Mouse (Mus musculus): ENCODE results near the gene Rab44. TPM values are rescaled to one million over a fixed set of nuclear protein-coding genes. Genes with fewer than 3 reads are reported as not detected.

Rab44 gene
- polyA plus RNA-seq, 1 experiment from 2014 or later, result 0.27 TPM

GRCm38 (mm10) chr17:29159320-29159719, 45.4 kb downstream of the Rab44 start:
- Histone ChIP-seq H3K4me3 (no peak overlapping the region), H3K27ac (no peak overlapping the region), H3K4me2 (replicated peaks) (no peak overlapping the region), H3K9me3 (peaks cover 9% of the 10 kb centered on the region; the same call in 1 of the 2 replicates), H3K27me3 (no peaks in the 10 kb centered on the region), H3K9ac (no peak overlapping the region), H3K36me3 (no peaks in the 10 kb centered on the region), H3K4me1 (peaks cover 16% of the 10 kb centered on the region)
- 86% methylated on average over 5 of the region's 5 CpGs for WGBS
- no peak for ATAC-seq (ENCODE audit: insufficient number of reproducible peaks, insufficient read depth, low FRiP score, low TSS enrichment)

GRCm38 (mm10) chr17:29159743-29160455, 46.0 kb downstream of the Rab44 start:
- 82% methylated on average over 16 of the region's 16 CpGs for WGBS
- peaks cover 21% of the 10 kb centered on the region for H3K4me1 ChIP-seq
- no peak for ATAC-seq (ENCODE audit: insufficient number of reproducible peaks, insufficient read depth, low FRiP score, low TSS enrichment)
- H3K4me2 ChIP-seq (replicated peaks), result no peak overlapping the region
- no peak overlapping the region for H3K27ac ChIP-seq
- no peaks in the 10 kb centered on the region for H3K27me3 ChIP-seq
- H3K4me3 ChIP-seq, result no peak overlapping the region
- H3K9me3 ChIP-seq, result peaks cover 9% of the 10 kb centered on the region; the same call in 1 of the 2 replicates
- no peaks in the 10 kb centered on the region for H3K36me3 ChIP-seq
- no peak overlapping the region for H3K9ac ChIP-seq

GRCm38 (mm10) chr17:29162334-29162733, 48.4 kb downstream of the Rab44 start:
- no peak overlapping the region for H3K4me3 ChIP-seq
- WGBS, result 93% methylated on average over 13 of the region's 13 CpGs
- peaks cover 22% of the 10 kb centered on the region for H3K4me1 ChIP-seq
- ATAC-seq (ENCODE audit: insufficient number of reproducible peaks, insufficient read depth, low FRiP score, low TSS enrichment), result no peak
- H3K36me3 ChIP-seq, result no peaks in the 10 kb centered on the region
- H3K9me3 ChIP-seq, result peaks cover 9% of the 10 kb centered on the region; the same call in 1 of the 2 replicates
- H3K9ac ChIP-seq, result no peak overlapping the region
- no peak overlapping the region for H3K4me2 ChIP-seq (replicated peaks)
- H3K27ac ChIP-seq, result no peak overlapping the region
- no peaks in the 10 kb centered on the region; the same call in 1 of the 2 replicates for H3K27me3 ChIP-seq

DNA sequence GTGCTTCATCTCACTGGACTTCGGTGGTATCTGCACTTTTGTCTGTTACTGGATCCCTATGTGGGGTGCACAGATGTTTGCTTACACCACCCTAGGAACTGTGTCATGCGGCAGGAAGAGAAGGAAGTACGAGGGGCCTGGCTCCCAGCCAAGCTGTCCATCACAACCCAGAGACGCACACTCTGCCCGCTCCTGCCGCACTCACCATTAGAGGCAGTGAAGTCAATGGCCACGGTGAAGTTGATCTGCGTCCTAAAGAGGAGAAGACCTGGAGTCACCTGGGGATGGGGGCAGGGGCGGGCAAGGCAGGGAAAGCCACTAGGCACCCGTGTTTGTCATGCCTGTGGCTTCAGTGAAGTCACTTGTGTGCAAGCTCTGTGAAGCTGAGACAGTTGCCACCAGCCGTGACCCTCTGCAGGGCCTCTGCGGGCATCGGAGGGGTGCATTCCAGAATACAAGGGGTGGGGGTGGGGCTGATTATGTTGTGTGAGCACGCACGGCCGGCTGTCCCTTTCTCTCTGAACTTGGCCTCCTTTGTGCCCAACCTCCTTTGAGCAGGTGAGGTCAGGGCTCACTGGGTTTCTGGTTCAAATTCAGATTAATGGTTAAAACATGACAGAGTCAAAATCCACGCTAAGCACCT, 50.6 kb downstream of the Rab44 start:
- H3K9ac ChIP-seq, result no peak overlapping the region
- H3K9me3 ChIP-seq, result peaks cover 9% of the 10 kb centered on the region; the same call in 1 of the 2 replicates
- peaks cover 22% of the 10 kb centered on the region for H3K4me1 ChIP-seq
- H3K27ac ChIP-seq, result no peak overlapping the region
- no peak for ATAC-seq (ENCODE audit: insufficient number of reproducible peaks, insufficient read depth, low FRiP score, low TSS enrichment)
- no peak overlapping the region for H3K4me3 ChIP-seq
- no peaks in the 10 kb centered on the region; the same call in 1 of the 2 replicates for H3K27me3 ChIP-seq
- no peaks in the 10 kb centered on the region for H3K36me3 ChIP-seq
- peak overlapping the region; percentile 29 for H3K4me2 ChIP-seq (replicated peaks)
- WGBS, result 12% methylated on average over 17 of the region's 17 CpGs

DNA sequence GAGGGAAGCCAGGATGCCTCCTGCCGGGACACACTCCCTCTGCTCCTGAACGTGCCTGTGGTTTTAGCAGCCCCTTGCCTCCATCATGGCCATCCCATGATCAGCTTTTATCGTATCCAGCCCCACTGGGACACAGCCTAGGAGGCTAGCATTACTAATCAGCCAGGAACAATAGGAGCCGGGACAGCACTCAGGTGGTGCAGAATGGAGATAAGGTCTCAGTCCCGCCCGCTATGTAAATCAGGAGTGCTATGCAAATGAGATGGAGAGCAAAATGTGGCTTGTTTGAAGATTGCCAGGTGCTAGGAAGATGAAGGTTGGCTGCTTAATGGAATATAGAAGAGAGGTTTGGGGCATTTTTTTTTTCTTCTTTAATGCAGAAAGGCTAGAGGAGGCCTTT, 51.5 kb downstream of the Rab44 start:
- Histone ChIP-seq H3K9ac (no peak overlapping the region), H3K4me2 (replicated peaks) (no peak overlapping the region), H3K36me3 (no peaks in the 10 kb centered on the region), H3K27me3 (no peaks in the 10 kb centered on the region; the same call in 1 of the 2 replicates), H3K27ac (no peak overlapping the region), H3K9me3 (peaks cover 9% of the 10 kb centered on the region; the same call in 1 of the 2 replicates), H3K4me1 (peaks cover 22% of the 10 kb centered on the region), H3K4me3 (no peak overlapping the region)
- 19% methylated on average over 6 of the region's 6 CpGs for WGBS
- ATAC-seq (ENCODE audit: insufficient number of reproducible peaks, insufficient read depth, low FRiP score, low TSS enrichment), result no peak

DNA sequence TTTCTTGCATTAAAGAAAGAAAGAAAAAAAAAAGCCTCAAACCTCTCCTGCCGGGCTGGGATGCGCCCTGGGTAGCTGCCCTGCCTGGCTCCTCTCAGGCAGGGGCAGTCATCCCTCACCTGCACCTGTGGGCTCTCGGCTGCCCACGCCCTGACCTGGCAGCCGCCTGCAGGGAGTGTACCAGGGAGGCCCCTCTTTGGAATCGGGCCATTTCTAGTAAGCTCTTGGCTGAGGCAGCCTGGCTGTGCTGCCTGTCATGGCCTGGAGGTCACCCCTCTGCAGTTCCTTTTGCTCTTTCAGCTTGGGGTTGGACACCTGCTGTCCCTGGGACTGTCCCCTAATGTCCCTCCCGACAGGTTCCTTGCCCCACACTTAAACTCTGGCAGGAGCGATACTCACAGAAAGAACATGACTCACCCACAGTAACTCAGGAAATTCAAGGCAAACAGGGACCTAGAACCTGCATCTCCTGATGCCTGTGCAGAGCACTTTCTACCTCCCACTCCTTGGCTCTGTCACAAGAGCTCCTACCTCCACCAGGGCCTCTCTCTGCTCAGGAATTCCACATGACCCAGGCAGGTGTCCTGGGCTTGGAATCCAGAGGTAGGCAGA, 52.1 kb downstream of the Rab44 start:
- Histone ChIP-seq H3K27me3 (no peaks in the 10 kb centered on the region; the same call in 1 of the 2 replicates), H3K9me3 (peaks cover 8% of the 10 kb centered on the region; the same call in 1 of the 2 replicates), H3K4me2 (replicated peaks) (no peak overlapping the region), H3K4me3 (no peak overlapping the region), H3K27ac (no peak overlapping the region), H3K9ac (no peak overlapping the region), H3K36me3 (no peaks in the 10 kb centered on the region), H3K4me1 (peaks cover 22% of the 10 kb centered on the region)
- 48% methylated on average over 8 of the region's 8 CpGs for WGBS
- ATAC-seq (ENCODE audit: insufficient number of reproducible peaks, insufficient read depth, low FRiP score, low TSS enrichment), result no peak

DNA sequence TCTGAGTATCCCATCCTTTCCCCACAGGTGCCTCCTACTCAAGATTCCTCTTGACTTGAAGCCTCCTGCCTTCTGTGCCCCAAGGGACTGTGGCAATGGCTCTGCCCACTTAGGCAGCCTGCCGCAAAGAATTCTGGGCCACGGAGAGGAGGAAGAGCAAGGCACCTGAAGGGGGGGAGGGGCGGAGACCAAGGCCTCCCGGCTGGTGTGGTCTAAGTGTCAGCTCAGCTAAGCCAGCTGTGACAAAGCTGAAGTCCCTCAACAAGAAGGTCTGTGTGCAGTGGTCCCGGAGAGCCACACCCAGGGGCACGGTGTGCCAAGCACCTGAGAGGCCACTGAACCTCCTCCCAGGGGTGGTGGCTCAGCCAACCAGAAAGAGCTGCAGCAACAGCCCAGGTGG, 53.4 kb downstream of the Rab44 start:
- Histone ChIP-seq H3K27ac (no peak overlapping the region), H3K4me2 (replicated peaks) (no peak overlapping the region), H3K4me1 (peaks cover 22% of the 10 kb centered on the region), H3K36me3 (no peaks in the 10 kb centered on the region), H3K4me3 (no peak overlapping the region), H3K9ac (no peak overlapping the region), H3K27me3 (no peaks in the 10 kb centered on the region; the same call in 1 of the 2 replicates), H3K9me3 (no peaks in the 10 kb centered on the region)
- WGBS, result 57% methylated on average over 6 of the region's 6 CpGs
- no peak for ATAC-seq (ENCODE audit: insufficient number of reproducible peaks, insufficient read depth, low FRiP score, low TSS enrichment)

DNA sequence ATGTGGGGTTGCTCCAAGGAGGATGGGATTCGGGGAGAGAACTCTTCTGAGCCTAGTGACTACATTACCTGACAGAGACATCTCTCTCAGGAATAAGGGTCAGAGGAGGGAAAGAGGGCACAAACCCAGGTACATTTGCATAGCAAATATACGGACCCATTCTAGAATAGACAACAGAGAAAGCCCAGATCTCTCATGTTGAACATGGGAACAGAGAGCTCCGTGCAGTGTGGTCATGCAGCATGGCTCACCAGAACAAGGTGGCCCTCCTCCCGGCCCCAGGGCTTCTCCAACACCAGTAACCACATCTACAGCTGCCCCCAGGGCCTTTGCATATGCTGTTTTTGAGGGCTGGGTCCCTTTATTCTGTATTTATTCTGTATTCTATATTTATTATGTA, 54.5 kb downstream of the Rab44 start:
- Histone ChIP-seq H3K4me1 (peaks cover 22% of the 10 kb centered on the region), H3K27ac (no peak overlapping the region), H3K4me3 (no peak overlapping the region), H3K9me3 (no peaks in the 10 kb centered on the region), H3K27me3 (no peaks in the 10 kb centered on the region; the same call in 1 of the 2 replicates), H3K36me3 (no peaks in the 10 kb centered on the region), H3K4me2 (replicated peaks) (no peak overlapping the region), H3K9ac (no peak overlapping the region)
- ATAC-seq (ENCODE audit: insufficient number of reproducible peaks, insufficient read depth, low FRiP score, low TSS enrichment), result no peak
- WGBS, result 81% methylated on average over 4 of the region's 4 CpGs

DNA sequence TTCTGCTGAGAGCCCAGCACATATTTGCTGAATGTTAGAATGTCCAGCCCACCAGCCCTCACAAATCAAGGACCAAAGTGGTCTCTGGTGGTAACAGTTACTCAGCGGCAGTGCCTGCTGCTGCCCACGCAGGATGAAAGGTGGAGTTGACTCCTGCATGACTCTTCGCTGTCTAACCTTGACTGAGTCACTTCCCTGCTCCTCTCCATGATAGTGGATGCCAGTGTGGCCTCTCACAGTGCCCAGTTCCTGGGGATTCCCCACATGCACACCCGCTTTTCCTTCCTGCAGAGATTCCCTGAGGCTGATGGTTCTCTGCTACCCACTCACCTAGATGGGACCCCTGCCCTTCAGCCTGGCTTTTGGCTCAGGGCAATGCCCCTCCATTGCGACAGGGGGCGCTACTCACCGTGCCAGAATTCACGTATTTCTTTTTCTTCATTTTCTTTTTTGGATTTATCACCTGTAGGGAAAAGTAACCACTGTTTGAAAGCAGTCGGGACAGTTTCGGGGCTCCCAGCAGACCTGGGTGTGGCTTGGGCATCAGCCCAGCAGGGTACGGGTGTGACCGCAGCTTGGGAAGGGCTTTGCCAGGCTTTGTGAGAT, 55.2 kb downstream of the Rab44 start:
- Histone ChIP-seq H3K9ac (no peak overlapping the region), H3K4me1 (peaks cover 22% of the 10 kb centered on the region), H3K27me3 (no peaks in the 10 kb centered on the region; the same call in 1 of the 2 replicates), H3K4me2 (replicated peaks) (no peak overlapping the region), H3K9me3 (no peaks in the 10 kb centered on the region), H3K27ac (no peak overlapping the region), H3K4me3 (no peak overlapping the region), H3K36me3 (no peaks in the 10 kb centered on the region)
- WGBS, result 72% methylated on average over 12 of the region's 12 CpGs
- ATAC-seq (ENCODE audit: insufficient number of reproducible peaks, insufficient read depth, low FRiP score, low TSS enrichment), result no peak

DNA sequence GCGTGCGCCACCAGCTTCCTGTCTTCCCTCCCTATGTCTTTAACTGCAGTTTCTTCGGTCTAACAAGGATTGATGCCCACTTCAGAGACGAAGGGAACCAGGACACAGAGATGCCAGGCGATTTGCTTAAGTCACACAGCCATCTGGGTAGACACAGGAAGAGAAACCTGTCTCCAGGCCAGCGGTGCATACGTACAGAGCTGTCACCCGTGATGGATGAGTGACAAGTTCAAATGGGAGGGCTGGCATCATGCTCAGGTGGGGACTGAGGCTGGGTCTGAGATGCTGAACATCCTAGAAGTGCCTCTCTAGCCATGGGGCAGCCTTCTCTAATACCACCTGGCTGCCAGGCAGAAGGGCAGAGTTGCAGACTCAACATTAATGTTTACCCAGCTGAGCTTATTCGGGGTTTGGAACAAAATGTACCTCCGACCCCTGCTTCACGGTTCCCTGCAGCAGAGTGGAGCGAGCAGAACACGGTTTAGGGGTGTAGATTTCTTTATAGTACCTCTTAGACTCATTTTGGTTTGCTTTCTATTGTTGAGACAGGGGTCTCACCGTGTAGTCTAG, 56.6 kb downstream of the Rab44 start:
- H3K9ac ChIP-seq, result no peak overlapping the region
- no peak overlapping the region for H3K27ac ChIP-seq
- no peaks in the 10 kb centered on the region; the same call in 1 of the 2 replicates for H3K27me3 ChIP-seq
- peaks cover 8% of the 10 kb centered on the region; the same call in 1 of the 2 replicates for H3K4me1 ChIP-seq
- H3K36me3 ChIP-seq, result no peaks in the 10 kb centered on the region
- no peak overlapping the region for H3K4me2 ChIP-seq (replicated peaks)
- no peak overlapping the region for H3K4me3 ChIP-seq
- H3K9me3 ChIP-seq, result no peaks in the 10 kb centered on the region
- ATAC-seq (ENCODE audit: insufficient number of reproducible peaks, insufficient read depth, low FRiP score, low TSS enrichment), result no peak
- WGBS, result 75% methylated on average over 14 of the region's 14 CpGs

DNA sequence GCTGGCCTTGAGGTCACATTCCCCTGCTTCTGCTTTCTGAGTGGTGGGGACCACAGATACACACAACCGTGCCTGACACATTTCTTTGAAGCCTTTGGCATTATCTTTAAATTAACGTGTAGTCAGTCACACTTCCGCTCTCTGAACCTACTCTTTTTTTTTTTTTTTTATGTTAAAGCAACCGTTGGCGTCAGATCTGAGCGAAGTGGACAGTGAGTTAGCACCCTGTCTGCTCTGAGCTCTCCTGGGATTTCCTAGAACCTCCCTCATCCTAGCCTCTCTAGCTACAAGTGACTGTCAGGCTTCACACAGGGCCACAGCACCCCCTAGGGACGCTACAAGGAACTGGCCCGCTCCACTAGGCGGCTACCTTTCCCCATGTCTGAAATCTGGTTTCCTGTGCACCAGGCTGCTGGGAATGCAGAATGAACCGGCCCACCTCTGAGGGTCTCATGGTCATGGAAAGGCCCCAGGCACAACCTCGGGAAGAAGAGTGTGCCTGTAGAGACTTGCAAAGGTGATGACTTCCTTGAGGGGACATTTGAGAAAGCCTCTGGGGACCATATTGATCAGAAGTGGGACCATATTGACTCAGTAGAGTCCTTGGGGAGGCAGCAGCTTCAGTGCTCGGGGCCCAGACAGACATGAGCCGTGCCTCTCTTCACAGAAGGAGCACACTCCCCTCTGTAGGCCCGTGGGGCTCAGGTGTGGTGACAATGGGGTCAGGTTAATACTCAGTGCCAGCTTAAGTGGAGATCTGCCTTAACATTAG, 57.2 kb downstream of the Rab44 start:
- Histone ChIP-seq H3K36me3 (no peaks in the 10 kb centered on the region), H3K9ac (no peak overlapping the region), H3K4me3 (no peak overlapping the region), H3K27me3 (no peaks in the 10 kb centered on the region; the same call in 1 of the 2 replicates), H3K27ac (no peak overlapping the region), H3K9me3 (no peaks in the 10 kb centered on the region), H3K4me2 (replicated peaks) (no peak overlapping the region), H3K4me1 (peaks cover 10% of the 10 kb centered on the region; the same call in 1 of the 2 replicates)
- ATAC-seq (ENCODE audit: insufficient number of reproducible peaks, insufficient read depth, low FRiP score, low TSS enrichment), result no peak
- WGBS, result 24% methylated on average over 14 of the region's 14 CpGs

Measured in embryonic facial prominence, embryonic 12.5 days (tissue).